16 mouse cellular contexts compared by ENCODE assay signal in the genomic region with DNA sequence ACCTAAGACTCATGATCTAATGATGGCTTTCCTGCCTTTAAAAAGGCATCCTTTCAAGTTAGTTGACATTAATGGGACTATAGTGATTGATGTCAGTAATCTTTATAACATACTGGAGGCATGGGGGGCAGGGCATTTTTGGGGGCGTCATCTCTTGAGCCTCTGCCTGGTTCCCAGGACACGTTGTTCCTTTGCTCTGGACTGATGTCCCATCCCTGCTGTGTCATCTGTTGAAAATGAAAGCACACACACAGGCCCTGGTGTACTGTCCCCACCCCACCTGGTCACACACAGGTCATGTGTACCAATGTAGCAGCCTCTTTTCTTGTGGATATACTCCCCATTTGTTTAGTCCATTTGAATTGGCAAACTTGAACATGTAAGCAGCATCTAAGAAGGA.
"Had no signal": no experiment of that assay in that cellular context is flagged by ENCODE, and none has a peak within 500 bp of the region (broad histone marks: within the 10 kb centered on the region; RNA-seq: fewer than 3 reads in every experiment).

No protein-coding gene starts in this region.

- H3K4me3 ChIP-seq: intestine, embryonic 15.5 days; kidney, embryonic 15.5 days; left cerebral cortex, adult 2 months; midbrain, embryonic 10.5 days; midbrain, embryonic 13.5 days; myocyte; stomach, embryonic 15.5 days had no signal

- H3K4me1 ChIP-seq: intestine, embryonic 15.5 days; stomach, embryonic 15.5 days had no signal

- DNase-seq: kidney, adult 11 months; kidney, adult 8-10 months; kidney, postnatal 10 days; kidney, postnatal 36 days; layer of hippocampus, postnatal 36 days; lung, embryonic 14.5 days; thymus, adult 2 months; thymus, postnatal 14 days; thymus, postnatal 4 days had no signal
